Mouse (Mus musculus): Measurements from ENCODE around the gene Gm10282. TPM values are rescaled to one million over a fixed set of nuclear protein-coding genes. Genes with fewer than 3 reads are reported as not detected.

The Gm10282 gene
- polyA plus RNA-seq, 1 experiment from 2014 or later: 27.2 TPM

DNA sequence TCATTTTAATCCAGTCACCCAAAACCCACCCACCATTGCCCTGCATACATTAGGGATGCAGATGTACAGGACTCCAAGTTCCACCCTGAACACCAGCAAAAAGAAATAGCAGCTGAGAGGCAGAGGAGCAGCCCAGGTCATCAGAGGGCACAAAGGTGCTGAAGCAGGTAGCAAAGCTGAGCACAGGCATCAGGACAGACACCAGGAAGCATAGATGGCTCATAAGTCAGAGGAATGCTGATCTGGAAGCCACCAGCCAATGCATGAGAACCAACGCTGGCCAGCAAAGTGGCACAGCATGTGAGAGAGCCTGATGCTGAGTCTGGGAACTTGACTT, 47.2 kb downstream of the Gm10282 start:
- Histone ChIP-seq H3K27ac (ENCODE audit: low read length) (no peak overlapping the region), H3K9ac (replicated peaks; ENCODE audit: low read depth, low read length) (no peak overlapping the region), H3K4me2 (replicated peaks; ENCODE audit: low read depth, low read length) (no peak overlapping the region), H3K4me3 (ENCODE audit: low read depth, low read length) (no peak overlapping the region), H3K4me1 (ENCODE audit: control insufficient read depth, insufficient read depth, low read length) (no peaks in the 10 kb centered on the region), H3K9me3 (ENCODE audit: control insufficient read depth, low read depth, low read length) (no peaks in the 10 kb centered on the region), H3K27me3 (ENCODE audit: control insufficient read depth, insufficient read depth, low read length) (no peaks in the 10 kb centered on the region), H3K36me3 (ENCODE audit: control insufficient read depth, insufficient read depth, low read length) (peaks cover 8% of the 10 kb centered on the region; the same call in 1 of the 2 replicates)
- ATAC-seq (ENCODE audit: insufficient number of reproducible peaks, insufficient read depth, low FRiP score, low read depth): no peak
- 77% methylated on average over 1 of the region's 1 CpGs for WGBS

DNA sequence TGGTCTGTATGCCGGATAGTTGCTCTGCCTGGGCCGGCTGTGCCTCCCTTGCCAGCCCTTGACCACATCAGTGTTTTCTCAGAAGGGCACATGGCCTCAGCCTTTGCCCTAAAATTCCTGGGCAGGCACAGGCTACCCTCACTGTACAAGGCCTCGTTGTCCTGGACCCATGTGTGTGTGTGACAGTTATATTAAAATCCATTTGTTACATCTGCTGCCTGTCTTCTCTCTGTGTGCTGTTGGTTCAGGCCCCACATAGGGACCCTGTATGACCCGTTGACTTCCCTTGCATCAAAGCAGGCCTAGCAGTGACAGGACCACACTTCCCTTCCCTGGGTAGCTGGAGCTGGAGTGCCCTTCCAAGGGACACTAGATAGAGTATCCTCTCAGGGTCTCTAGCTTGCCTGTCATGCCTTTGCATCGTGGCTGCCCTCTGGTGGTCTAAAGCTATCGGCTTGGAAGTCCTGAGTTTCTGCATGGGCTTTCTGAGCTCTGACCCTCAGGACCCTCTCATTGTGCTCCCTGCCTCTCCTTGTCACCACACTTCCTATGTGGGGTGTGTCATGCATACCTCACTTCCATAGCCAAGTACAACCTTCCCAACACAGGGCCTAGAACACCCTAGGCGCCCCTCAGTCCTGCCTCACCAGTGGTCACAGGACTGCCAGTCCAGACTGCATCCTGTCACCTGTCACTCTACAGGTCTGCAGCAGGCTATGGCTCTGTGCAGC, 47.7 kb downstream of the Gm10282 start:
- Histone ChIP-seq H3K27ac (ENCODE audit: low read length) (no peak overlapping the region), H3K4me3 (ENCODE audit: low read depth, low read length) (no peak overlapping the region), H3K27me3 (ENCODE audit: control insufficient read depth, insufficient read depth, low read length) (no peaks in the 10 kb centered on the region), H3K9ac (replicated peaks; ENCODE audit: low read depth, low read length) (no peak overlapping the region), H3K4me2 (replicated peaks; ENCODE audit: low read depth, low read length) (no peak overlapping the region), H3K9me3 (ENCODE audit: control insufficient read depth, low read depth, low read length) (no peaks in the 10 kb centered on the region), H3K4me1 (ENCODE audit: control insufficient read depth, insufficient read depth, low read length) (no peaks in the 10 kb centered on the region), H3K36me3 (ENCODE audit: control insufficient read depth, insufficient read depth, low read length) (peaks cover 8% of the 10 kb centered on the region; the same call in 1 of the 2 replicates)
- no peak for ATAC-seq (ENCODE audit: insufficient number of reproducible peaks, insufficient read depth, low FRiP score, low read depth)
- WGBS: 53% methylated on average over 7 of the region's 7 CpGs

Other genes starting within 250 kb of the Gm10282 start
- 0.06 and 0.07 TPM in 2 replicates for gene Olfr373, start 222.1 kb downstream of the Gm10282 start, polyA plus RNA-seq (2014; fragmentation: Nextera tagmentation; extraction: Ambion mirVana)
- gene Olfr374, start 198.2 kb downstream of the Gm10282 start, polyA plus RNA-seq (2014; fragmentation: Nextera tagmentation; extraction: Ambion mirVana): 0.06 and 0.13 TPM in 2 replicates
- gene Tpm4, start 170.3 kb downstream of the Gm10282 start, polyA plus RNA-seq (2014; fragmentation: Nextera tagmentation; extraction: Ambion mirVana): 595 and 633 TPM in 2 replicates
- 81.5 and 86.4 TPM in 2 replicates for gene Rab8a, start 144.1 kb downstream of the Gm10282 start, polyA plus RNA-seq (2014; fragmentation: Nextera tagmentation; extraction: Ambion mirVana)
- 1.4 TPM in 2 replicates for gene Hsh2d, start 115.6 kb downstream of the Gm10282 start, polyA plus RNA-seq (2014; fragmentation: Nextera tagmentation; extraction: Ambion mirVana)
- not detected in 2 replicates for gene Cib3, start 92.4 kb downstream of the Gm10282 start, polyA plus RNA-seq (2014; fragmentation: Nextera tagmentation; extraction: Ambion mirVana)
- gene Gm11034, start 91.6 kb downstream of the Gm10282 start, polyA plus RNA-seq (2014; fragmentation: Nextera tagmentation; extraction: Ambion mirVana): not detected in 2 replicates
- gene Fam32a, start 85.5 kb downstream of the Gm10282 start, polyA plus RNA-seq (2014; fragmentation: Nextera tagmentation; extraction: Ambion mirVana): 66.9 and 75.5 TPM in 2 replicates
- 101 and 109 TPM in 2 replicates for gene Ap1m1, start 65.2 kb downstream of the Gm10282 start, polyA plus RNA-seq (2014; fragmentation: Nextera tagmentation; extraction: Ambion mirVana)
- 6.4 and 6.6 TPM in 2 replicates for gene Klf2, start 13.8 kb upstream of the Gm10282 start, polyA plus RNA-seq (2014; fragmentation: Nextera tagmentation; extraction: Ambion mirVana)
- gene Eps15l1, start 116.2 kb upstream of the Gm10282 start, polyA plus RNA-seq (2014; fragmentation: Nextera tagmentation; extraction: Ambion mirVana): 67.6 and 68.2 TPM in 2 replicates
- gene Calr3, start 138.6 kb upstream of the Gm10282 start, polyA plus RNA-seq (2014; fragmentation: Nextera tagmentation; extraction: Ambion mirVana): 3.1 and 3.2 TPM in 2 replicates
- gene 1700030K09Rik, start 138.6 kb upstream of the Gm10282 start, polyA plus RNA-seq (2014; fragmentation: Nextera tagmentation; extraction: Ambion mirVana): 14.6 and 16.2 TPM in 2 replicates
- gene Cherp, start 170.0 kb upstream of the Gm10282 start, polyA plus RNA-seq (2014; fragmentation: Nextera tagmentation; extraction: Ambion mirVana): 57.3 and 60.9 TPM in 2 replicates
- 10.7 and 11.2 TPM in 2 replicates for gene Slc35e1, start 187.4 kb upstream of the Gm10282 start, polyA plus RNA-seq (2014; fragmentation: Nextera tagmentation; extraction: Ambion mirVana)
- 10.8 and 13.3 TPM in 2 replicates for gene Med26, start 243.0 kb upstream of the Gm10282 start, polyA plus RNA-seq (2014; fragmentation: Nextera tagmentation; extraction: Ambion mirVana)

Data from stomach, embryonic 14.5 days (tissue).